Mouse (Mus musculus): ENCODE measurements around the gene Csad.
A peak's percentile ranks its signal among the peaks of the same experiment; 100 is the strongest.

The Csad gene

GRCm38 (mm10) chr15:102204674-102205505 lies at the start of gene Csad:
Csad (minus strand) TSS chr15:102204724.
- DNase-seq = no peak

GRCm38 (mm10) chr15:102250521-102250920 lies 46.0 kb upstream of the Csad start:
- no peak for DNase-seq

- DNase-seq = no peak
Observed at GRCm38 (mm10) chr15:102249967-102250366, 45.4 kb upstream of the Csad start.

GRCm38 (mm10) chr15:102249251-102249691 lies 44.7 kb upstream of the Csad start:
- peak; percentile 68 for DNase-seq

DNA sequence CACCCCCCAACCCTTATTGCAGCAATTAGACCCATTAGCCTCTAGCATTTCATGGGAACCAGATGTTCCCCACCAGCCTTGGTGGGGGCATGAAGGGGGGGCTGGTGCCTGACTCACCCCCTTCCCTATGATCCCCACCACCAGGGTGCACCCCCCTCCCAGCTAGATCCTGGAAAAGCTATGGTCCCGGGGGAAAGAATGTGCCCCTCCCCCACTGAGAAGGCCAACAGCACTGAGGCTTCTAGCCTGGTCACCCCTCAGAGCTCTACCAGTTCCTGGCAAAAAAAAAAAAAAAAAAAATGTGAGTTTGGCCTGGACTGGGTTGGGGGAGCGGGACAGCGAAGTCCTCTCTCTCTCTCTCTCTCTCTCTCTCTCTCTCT lies 44.3 kb upstream of the Csad start:
- peak; percentile 50 for DNase-seq

GRCm38 (mm10) chr15:102248131-102248811 lies 43.7 kb upstream of the Csad start:
- no peak for DNase-seq

GRCm38 (mm10) chr15:102247252-102248130 lies 43.0 kb upstream of the Csad start:
- peak; percentile 89 for DNase-seq

- peak; percentile 99 for DNase-seq
Observed at GRCm38 (mm10) chr15:102246866-102247251, 42.3 kb upstream of the Csad start.

DNA sequence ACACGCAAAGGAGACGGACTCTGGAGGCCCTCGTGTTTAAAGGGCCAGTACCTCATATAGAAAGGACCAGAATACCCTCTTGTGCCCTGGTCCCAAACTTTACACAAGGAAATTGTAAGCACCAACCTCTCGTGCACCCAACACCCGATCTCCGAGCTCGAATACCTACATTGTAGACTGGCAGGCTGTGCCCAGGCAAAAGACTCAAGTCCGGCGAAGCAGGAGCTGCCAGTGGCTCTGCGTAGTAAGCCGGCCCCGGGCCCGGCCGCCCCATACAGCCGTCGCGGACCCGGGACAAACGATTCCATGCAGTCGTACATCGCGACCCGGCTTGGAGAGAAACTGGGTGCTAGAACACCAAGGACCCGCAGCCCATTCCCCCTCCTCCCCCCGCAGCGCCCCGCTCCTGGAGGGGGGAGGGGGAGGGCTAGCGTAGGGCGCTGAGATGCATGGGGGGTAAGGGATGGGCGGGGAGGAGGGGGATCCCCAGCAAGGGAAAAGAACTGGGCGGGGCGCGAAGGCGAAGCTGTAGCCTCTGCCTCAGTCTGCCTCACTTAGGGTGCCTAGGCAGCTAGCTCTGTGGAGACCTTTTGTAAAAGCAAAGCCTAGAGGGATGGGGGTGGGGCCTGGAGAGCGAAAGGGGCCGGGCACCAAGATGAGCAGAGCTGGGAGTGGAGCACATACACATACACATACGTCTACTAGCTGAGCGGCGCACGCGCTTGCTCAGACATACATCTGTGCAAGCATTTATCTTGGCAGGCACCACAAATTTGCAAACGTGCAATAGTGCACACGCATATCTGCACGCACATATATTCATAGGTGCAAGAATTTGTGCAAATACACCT lies 41.6 kb upstream of the Csad start:
- peak; percentile 86 for DNase-seq

DNA sequence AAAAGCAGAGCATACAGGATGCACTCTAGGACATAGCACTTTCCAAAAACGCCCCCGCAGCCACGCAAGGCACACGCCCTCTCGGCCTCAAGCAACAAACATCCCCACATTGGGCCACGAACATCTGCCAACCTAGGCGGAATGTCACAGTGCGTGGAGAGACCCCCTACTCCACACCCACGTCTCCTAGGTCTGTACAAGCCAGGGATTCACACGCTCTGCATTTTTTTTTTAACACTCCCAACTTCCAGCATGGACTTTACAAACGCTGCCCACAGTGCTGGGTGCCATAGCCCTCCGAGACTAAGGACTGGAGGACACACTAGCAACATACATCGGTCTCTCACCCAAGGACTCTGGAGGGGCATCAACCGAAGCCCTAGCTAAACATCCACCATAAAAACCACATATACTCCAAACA lies 40.9 kb upstream of the Csad start:
- DNase-seq = no peak

GRCm38 (mm10) chr15:102244306-102245191 lies 40.0 kb upstream of the Csad start:
- peak; percentile 53 for DNase-seq

DNA sequence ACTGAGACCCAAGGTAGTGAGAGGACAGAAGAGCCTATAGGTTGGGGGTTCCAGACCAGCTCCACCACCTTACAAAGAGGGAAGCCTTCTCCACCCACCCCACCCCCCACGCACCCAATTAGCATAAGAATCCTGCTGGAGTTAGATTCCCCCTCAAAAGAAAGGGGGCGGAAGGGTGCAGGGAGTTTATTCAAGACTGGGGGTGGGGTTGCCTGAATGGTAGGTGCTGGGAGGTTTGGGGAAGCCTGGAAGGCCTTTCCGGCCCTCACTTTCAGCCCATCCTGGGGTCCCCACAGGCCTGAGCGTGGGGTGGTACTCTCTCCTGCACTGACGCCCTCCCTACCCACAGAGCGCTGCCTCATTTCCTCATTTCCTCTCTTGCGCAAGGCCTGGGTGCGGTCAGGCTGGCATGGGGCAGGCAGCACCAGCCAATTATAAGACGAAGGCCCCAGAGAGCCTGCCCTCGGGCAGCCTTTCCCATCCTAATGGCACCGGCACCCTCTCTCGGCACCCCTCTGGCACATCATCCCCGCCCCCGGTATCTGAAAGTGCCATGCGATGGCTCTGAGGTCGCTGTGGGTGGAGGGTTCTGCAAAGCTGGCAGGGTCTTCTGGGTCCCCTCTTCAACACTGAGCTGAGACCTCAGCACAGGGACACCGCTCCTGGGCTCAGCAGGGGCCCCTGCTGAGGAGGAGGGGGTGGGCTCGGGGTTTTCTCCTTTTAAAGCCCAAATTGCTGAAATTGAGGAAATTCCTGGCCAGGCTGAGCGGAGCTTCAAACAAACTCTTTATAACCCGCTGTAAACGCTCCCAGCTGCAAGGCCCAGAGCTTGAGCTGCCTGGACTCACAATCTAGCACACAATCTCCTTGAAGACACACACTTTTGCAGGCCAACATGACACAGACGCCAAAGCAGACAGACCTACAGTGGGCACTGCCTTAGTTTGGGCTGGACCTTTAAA lies 39.0 kb upstream of the Csad start:
- peak; percentile 53 for DNase-seq

GRCm38 (mm10) chr15:102242404-102243228 lies 38.1 kb upstream of the Csad start:
- no peak for DNase-seq

DNA sequence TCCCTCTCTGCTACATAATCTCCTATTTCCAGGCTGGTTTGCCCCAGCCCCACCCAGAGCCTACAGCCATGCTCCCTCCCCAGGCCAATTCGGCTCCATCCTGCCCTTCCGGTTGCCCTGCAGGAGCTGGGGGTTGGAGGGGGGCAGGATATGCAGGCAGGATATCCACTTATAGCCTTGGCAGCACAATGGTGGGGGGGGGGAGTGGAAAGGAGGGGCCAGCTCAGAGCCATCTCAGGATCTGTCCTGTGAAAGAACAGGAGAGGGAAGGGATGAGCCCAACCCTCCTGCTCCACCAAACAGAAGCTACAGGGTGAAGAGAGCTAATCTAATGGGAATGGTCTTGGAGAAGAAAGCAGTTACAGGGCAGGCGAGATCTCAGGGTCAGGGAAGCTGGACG lies 36.1 kb upstream of the Csad start:
- DNase-seq = peak; percentile 78

DNA sequence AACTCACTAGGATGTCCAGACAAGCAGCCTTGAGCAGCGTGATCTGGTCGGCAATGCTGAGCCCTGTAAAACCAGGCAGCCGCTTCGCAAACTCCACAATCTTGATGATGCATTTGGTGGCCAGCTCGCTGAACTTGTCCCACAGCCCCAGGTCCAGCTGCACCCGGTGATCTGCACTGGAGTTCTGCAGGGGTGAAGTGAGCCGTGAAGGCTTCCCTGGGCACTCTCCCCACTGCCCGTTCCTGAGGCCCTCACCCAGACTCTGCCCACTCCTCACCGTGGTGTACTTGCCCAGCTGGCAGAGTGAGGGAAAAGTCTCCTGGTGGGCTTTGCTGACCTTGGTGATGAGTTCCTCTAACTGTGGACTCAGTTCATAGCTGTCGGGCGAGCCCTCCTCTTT lies 35.3 kb upstream of the Csad start:
- no peak for DNase-seq

DNA sequence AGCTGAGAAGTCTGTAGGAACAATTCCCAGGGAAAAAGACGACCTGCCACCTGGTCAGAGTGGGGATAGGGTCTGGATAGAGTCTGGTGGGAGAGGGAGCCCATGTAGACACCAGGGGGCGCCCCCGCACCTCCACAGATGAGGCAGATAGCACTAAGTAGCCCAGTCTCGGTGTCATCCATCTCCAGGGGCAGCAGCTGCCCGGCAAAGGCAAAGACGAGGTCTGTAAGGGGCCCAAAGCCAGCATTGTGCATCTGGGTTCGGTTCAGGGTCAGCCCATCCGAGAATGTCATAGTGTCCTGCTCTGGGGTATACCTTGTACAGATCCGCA lies 34.7 kb upstream of the Csad start:
- DNase-seq = peak; percentile 88

GRCm38 (mm10) chr15:102238543-102239259 lies 34.2 kb upstream of the Csad start:
- no peak for DNase-seq

DNA sequence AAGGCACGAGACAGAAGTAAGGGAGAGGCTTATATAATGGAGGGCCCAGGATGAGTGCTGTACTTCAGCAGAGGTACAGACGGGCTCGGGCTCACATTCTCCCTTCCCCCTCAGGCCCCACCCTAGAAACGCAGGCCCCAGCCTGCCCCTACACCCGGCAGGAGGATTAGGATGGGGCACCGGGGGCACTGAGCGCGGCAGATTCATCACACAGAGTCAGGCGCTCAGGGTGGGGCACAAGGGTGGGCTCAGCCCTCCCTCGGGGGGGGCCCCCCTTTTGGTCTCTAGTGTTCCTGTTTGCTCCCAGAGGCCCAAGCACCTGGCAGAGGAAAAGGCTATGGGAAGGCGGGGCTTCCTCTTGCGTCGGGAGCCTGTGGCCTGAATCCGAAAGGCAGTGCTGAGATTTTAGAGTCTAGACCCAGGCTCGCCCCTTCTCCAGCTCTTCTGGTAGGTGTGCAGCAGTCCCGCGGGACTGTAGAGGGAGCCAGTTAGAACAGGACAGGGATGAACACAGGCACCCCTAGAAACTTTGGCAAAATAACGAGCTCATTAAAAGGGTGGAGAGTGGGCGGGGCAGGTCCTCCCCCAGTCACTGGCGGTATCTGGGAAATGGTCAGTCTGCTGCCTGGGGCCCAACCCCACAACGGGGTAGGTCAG lies 31.0 kb upstream of the Csad start:
- DNase-seq = peak; percentile 53

Measured in kidney, postnatal 14 days (tissue).